Mouse (Mus musculus) CD4-positive naive resting alpha-beta T cell, adult 76 days (primary cell): ENCODE data around the gene Cand1. TPM values are rescaled to one million over a fixed set of nuclear protein-coding genes. Genes with fewer than 3 reads are reported as not detected.

ENCODE experiments used
- total RNA-seq: library from RNA; stranded (reverse); gene quantifications from one replicate; pipeline ENCODE4 v1.2.4, GENCODE M21; 2023

Cand1 gene
- 105 TPM for total RNA-seq

DNA sequence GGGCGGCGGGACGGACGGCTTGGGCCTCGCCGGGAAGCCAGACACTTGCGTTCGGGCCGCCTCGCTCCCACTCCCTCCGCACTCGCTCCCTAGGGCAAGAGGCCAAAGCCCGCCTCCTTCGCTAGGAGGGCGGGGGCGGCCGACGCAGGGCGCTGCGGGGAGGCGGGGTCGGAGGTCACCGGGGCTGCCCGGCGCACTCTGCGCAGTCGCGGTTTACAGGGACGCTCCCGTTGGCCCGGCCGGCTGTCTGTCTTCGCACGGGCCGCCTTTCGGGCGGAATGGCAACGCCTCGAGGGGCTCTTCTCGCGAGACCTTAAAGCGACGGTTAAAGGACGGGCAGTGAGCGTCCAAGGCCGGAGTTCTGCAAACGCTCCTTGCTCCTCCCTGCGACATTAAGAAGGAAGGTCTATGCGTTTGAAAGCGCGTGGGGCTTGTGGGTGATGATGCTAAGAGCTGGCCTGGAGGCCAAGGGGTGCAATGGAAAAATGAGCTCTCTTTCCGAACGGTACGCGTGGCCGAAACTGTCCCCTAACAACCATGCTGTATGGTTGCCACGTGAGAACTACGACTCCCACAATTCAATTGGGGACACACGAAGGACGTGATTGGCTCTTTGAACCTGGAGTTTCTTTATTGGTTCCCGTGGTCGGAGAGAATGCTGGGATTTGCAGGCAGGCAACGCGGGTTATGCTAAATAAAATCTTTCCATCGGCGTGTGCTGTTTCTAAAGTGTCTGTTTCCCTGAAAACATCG is at the start of gene Cand1:
Gene Cand1, minus strand, starts transcription at position 87 of the 753 bp plus-strand sequence.

Other genes with a start within 250 kb of the Cand1 start
- gene Grip1, start 213.8 kb upstream of the Cand1 start, total RNA-seq: not detected